Mouse (Mus musculus) erythroblast, embryonic 14.5 days (primary cell): ENCODE data around the gene Ficd.

Experiments
- GATA1 ChIP-seq: IDR thresholded peaks from 2 replicates; pipeline ENCODE4 v1.6.1; 2012; ENCODE audit warnings: low read length, inconsistent platforms, mixed read lengths
- TAL1 ChIP-seq: IDR thresholded peaks from 3 replicates; pipeline ENCODE4 v1.6.1; 2012; ENCODE audit warnings: low read length, inconsistent platforms, mixed read lengths

DNA sequence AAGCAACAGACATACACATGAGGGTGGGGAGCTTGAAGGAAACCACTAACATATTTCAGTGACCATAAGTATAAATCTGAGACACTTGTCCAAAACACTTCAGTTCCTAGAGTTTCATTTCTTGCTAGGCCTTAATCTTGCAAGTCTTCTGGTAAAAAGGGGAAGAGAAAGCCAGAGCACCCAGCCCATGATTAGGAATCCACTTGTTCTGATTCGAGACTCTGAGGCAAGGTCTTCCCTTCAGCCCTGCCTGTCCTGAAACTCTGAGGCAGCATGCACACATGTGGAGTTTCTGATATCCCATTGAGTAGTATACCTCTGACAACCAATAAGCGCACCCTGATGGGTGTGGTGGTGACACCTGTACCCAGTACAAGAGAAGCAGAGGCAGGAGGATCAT lies 26.0 kb downstream of the Ficd start:
- TF ChIP-seq GATA1 (no peak), TAL1 (no peak)
